8 mouse cellular contexts compared by ENCODE assay signal in genomic region chr3:142620111-142620955, GRCm38 (mm10). TPM values are rescaled to one million over a fixed set of nuclear protein-coding genes. Genes with fewer than 3 reads are reported as not detected.
A peak's percentile ranks its signal among the peaks of the same experiment; 100 is the strongest.
DNase-seq lines count a peak whose midpoint lies in the region; ATAC-seq and TF ChIP-seq lines count a peak whose summit lies in the region.

Gene Gbp2, plus strand, starts transcription at chr3:142620602.

- no peaks in the 10 kb centered on the region for H3K36me3 ChIP-seq in hindbrain, postnatal 0 days (ENCODE audit: insufficient read depth, low read length)
- H3K36me3 ChIP-seq in hindbrain, embryonic 12.5 days = no peaks in the 10 kb centered on the region
- H3K36me3 ChIP-seq in heart, embryonic 11.5 days (ENCODE audit: control insufficient read depth, insufficient read depth, low read length) = no peaks in the 10 kb centered on the region
- no peaks in the 10 kb centered on the region for H3K36me3 ChIP-seq in limb, embryonic 13.5 days
- no peaks in the 10 kb centered on the region for H3K36me3 ChIP-seq in midbrain, embryonic 15.5 days (replicated peaks)

- no peak within 1 kb of the TSS for H3K4me3 ChIP-seq in hindbrain, postnatal 0 days (ENCODE audit: low read length)
- no peak within 1 kb of the TSS for H3K4me3 ChIP-seq in hindbrain, embryonic 12.5 days
- no peak within 1 kb of the TSS; the same call in 1 of the 2 replicates for H3K4me3 ChIP-seq in heart, embryonic 11.5 days (ENCODE audit: low read depth, low read length)
- H3K4me3 ChIP-seq in limb, embryonic 13.5 days = peak within 1 kb of the TSS; percentile 10; the same call in 1 of the 2 replicates
- H3K4me3 ChIP-seq in midbrain, embryonic 15.5 days = no peak within 1 kb of the TSS

- WGBS in hindbrain, postnatal 0 days = 71% methylated on average over 4 of the region's 4 CpGs
- 78% methylated on average over 4 of the region's 4 CpGs for whole genome bisulfite sequencing in hindbrain, embryonic 12.5 days
- WGBS in heart, embryonic 11.5 days (ENCODE audit: insufficient replicate concordance) = 54% methylated on average over 4 of the region's 4 CpGs
- 64% methylated on average over 4 of the region's 4 CpGs for WGBS in limb, embryonic 13.5 days
- 74% methylated on average over 4 of the region's 4 CpGs for WGBS in midbrain, embryonic 15.5 days

- peak within 1 kb of the TSS; percentile 35; the same call in 1 of the 2 replicates for H3K4me2 ChIP-seq in hindbrain, postnatal 0 days (ENCODE audit: low read depth, low read length)
- H3K4me2 ChIP-seq in hindbrain, embryonic 12.5 days (replicated peaks) = no peak within 1 kb of the TSS
- H3K4me2 ChIP-seq in heart, embryonic 11.5 days = peak within 1 kb of the TSS; percentile 53
- peak within 1 kb of the TSS; percentile 39 for H3K4me2 ChIP-seq in limb, embryonic 13.5 days (replicated peaks)
- no peak within 1 kb of the TSS for H3K4me2 ChIP-seq in midbrain, embryonic 15.5 days

- no peak for TF ChIP-seq CTCF in hindbrain, postnatal 0 days (IDR thresholded peaks at IDR 0.05; ENCODE audit: low read depth)

- no peaks in the 10 kb centered on the region for H3K9me3 ChIP-seq in hindbrain, postnatal 0 days (ENCODE audit: low read length)
- H3K9me3 ChIP-seq in hindbrain, embryonic 12.5 days (replicated peaks) = no peaks in the 10 kb centered on the region
- no peaks in the 10 kb centered on the region for H3K9me3 ChIP-seq in heart, embryonic 11.5 days (replicated peaks; ENCODE audit: control insufficient read depth, low read length)
- no peaks in the 10 kb centered on the region for H3K9me3 ChIP-seq in limb, embryonic 13.5 days
- H3K9me3 ChIP-seq in midbrain, embryonic 15.5 days = no peaks in the 10 kb centered on the region

- no peaks in the 10 kb centered on the region for H3K4me1 ChIP-seq in hindbrain, postnatal 0 days (ENCODE audit: insufficient read depth, low read length)
- H3K4me1 ChIP-seq in hindbrain, embryonic 12.5 days = no peaks in the 10 kb centered on the region
- no peaks in the 10 kb centered on the region for H3K4me1 ChIP-seq in heart, embryonic 11.5 days (ENCODE audit: control insufficient read depth, insufficient read depth, low read length)
- H3K4me1 ChIP-seq in limb, embryonic 13.5 days = no peaks in the 10 kb centered on the region
- H3K4me1 ChIP-seq in midbrain, embryonic 15.5 days = no peaks in the 10 kb centered on the region

- peak; percentile 4 for DNase-seq in hindbrain, postnatal 0 days (ENCODE audit: low spot score)
- DNase-seq in adrenal gland, adult (ENCODE audit: inconsistent age in 2 of 2, low spot score in 1 of 2) = peak; percentile 38 to 92
- DNase-seq in left cerebral cortex, postnatal 36 days (ENCODE audit: low spot score in 2 of 2) = no peak

- intact Hi-C loops in left cerebral cortex, postnatal 36 days (cut with DNase I) = no loop called here

- H3K27me3 ChIP-seq in hindbrain, postnatal 0 days (ENCODE audit: insufficient read depth, low read length) = no peaks in the 10 kb centered on the region
- no peaks in the 10 kb centered on the region for H3K27me3 ChIP-seq in hindbrain, embryonic 12.5 days
- H3K27me3 ChIP-seq in heart, embryonic 11.5 days (ENCODE audit: control insufficient read depth, insufficient read depth, low read length) = no peaks in the 10 kb centered on the region
- H3K27me3 ChIP-seq in limb, embryonic 13.5 days = no peaks in the 10 kb centered on the region
- H3K27me3 ChIP-seq in midbrain, embryonic 15.5 days (replicated peaks) = no peaks in the 10 kb centered on the region

- H3K27ac ChIP-seq in hindbrain, postnatal 0 days = no peak within 1 kb of the TSS
- H3K27ac ChIP-seq in hindbrain, embryonic 12.5 days = no peak within 1 kb of the TSS
- no peak within 1 kb of the TSS for H3K27ac ChIP-seq in heart, embryonic 11.5 days (ENCODE audit: low read depth, low read length)
- H3K27ac ChIP-seq in limb, embryonic 13.5 days = peak within 1 kb of the TSS; percentile 15; the same call in 1 of the 2 replicates
- no peak within 1 kb of the TSS for H3K27ac ChIP-seq in midbrain, embryonic 15.5 days

- no peak for ATAC-seq in hindbrain, postnatal 0 days
- ATAC-seq in hindbrain, embryonic 12.5 days (ENCODE audit: low FRiP score) = no peak
- no peak for ATAC-seq in heart, embryonic 11.5 days (replicated peaks; ENCODE audit: insufficient number of reproducible peaks, low FRiP score, low TSS enrichment)
- ATAC-seq in limb, embryonic 13.5 days (ENCODE audit: low FRiP score, low read depth) = no peak
- peak; percentile 40 for ATAC-seq in neutrophil, adult 5-6 weeks (ENCODE audit: extremely low read depth, insufficient number of reproducible peaks, low FRiP score, poor library complexity, severe bottlenecking)
- no peak for ATAC-seq in midbrain, embryonic 15.5 days (replicated peaks)

- no peak within 1 kb of the TSS for H3K9ac ChIP-seq in hindbrain, postnatal 0 days (replicated peaks; ENCODE audit: low read length)
- no peak within 1 kb of the TSS for H3K9ac ChIP-seq in hindbrain, embryonic 12.5 days
- H3K9ac ChIP-seq in heart, embryonic 11.5 days (ENCODE audit: low read depth, low read length) = no peak within 1 kb of the TSS
- H3K9ac ChIP-seq in limb, embryonic 13.5 days = no peak within 1 kb of the TSS
- H3K9ac ChIP-seq in midbrain, embryonic 15.5 days = no peak within 1 kb of the TSS

RNA-seq across cellular contexts. Expression of gene Gbp2, which starts in this region (rescaled TPM):
- 1.0 and 2.7 TPM in 2 replicates for total RNA-seq in hindbrain, postnatal 0 days (2014; rRNA removed)
- 1.3 TPM in 2 replicates for polyA plus RNA-seq in hindbrain, postnatal 0 days (2015; fragmentation: Nextera tagmentation; extraction: Ambion mirVana)
- 0.40 and 0.73 TPM in 2 replicates for polyA plus RNA-seq in hindbrain, embryonic 12.5 days (2016; fragmentation: Nextera tagmentation; extraction: Ambion mirVana)
- 0.97 and 1.1 TPM in 2 replicates for polyA plus RNA-seq in heart, embryonic 11.5 days (2014; fragmentation: Nextera tagmentation; extraction: Ambion mirVana)
- 0.36 and 0.43 TPM in 2 replicates for polyA plus RNA-seq in limb, embryonic 13.5 days (2015; fragmentation: Nextera tagmentation; extraction: Ambion mirVana)
- 79.4 and 83.7 TPM in 2 replicates for total RNA-seq in neutrophil, adult 5-6 weeks (2017)
- polyA plus RNA-seq in midbrain, embryonic 15.5 days (2015; fragmentation: Nextera tagmentation; extraction: Ambion mirVana) = 0.89 and 1.00 TPM in 2 replicates
- 1 to 10 TPM; 1.3 to 2.0 TPM for total RNA-seq in left cerebral cortex, postnatal 36 days (2021)

Comparison
In these comparisons a context has a peak if more than half of its experiments do, and no peak if none do; other contexts are left out.
1. RNA of gene Gbp2 (total RNA-seq): 79.4 to 83.7 TPM in neutrophil, adult 5-6 weeks; 1.0 to 2.7 TPM in hindbrain, postnatal 0 days and 1.3 to 2.0 TPM in left cerebral cortex, postnatal 36 days; every median in the first group is over 10 times any median in the second.
2. H3K4me2 ChIP-seq: peak in hindbrain, postnatal 0 days (single experiment), heart, embryonic 11.5 days (single experiment) and limb, embryonic 13.5 days (single experiment); none in hindbrain, embryonic 12.5 days (single experiment) and midbrain, embryonic 15.5 days (single experiment).
3. DNase-seq: peak in hindbrain, postnatal 0 days (single experiment) and adrenal gland, adult (2 of 2); none in left cerebral cortex, postnatal 36 days (0 of 2).